Mouse (Mus musculus) MEL (cell line): ENCODE results near the gene Rnf227. TPM values are rescaled to one million over a fixed set of nuclear protein-coding genes. Genes with fewer than 3 reads are reported as not detected.

ENCODE experiments used
- DNase-seq: peaks from one replicate; pipeline ENCODE4 v3.0.0; 2011; ENCODE audit warnings: low read depth, low spot score
- H3K27ac ChIP-seq: 2 replicates; pipeline ENCODE4 v1.5.1; 2012; ENCODE audit warnings: low read depth, mild to moderate bottlenecking, control low read depth, low read length, moderate library complexity; ENCODE audit not compliant: control insufficient read depth
- H3K27me3 ChIP-seq, 2 experiments: fragments of 150-350 bp in 1 of 2; sonication (generic) in 1 of 2; 2 replicates each; pipeline ENCODE4 v1.6.1; 2012; ENCODE audit warnings: low read length in 2 of 2, mild to moderate bottlenecking in 2 of 2, improper control_type of control experiment in 1 of 2, moderate library complexity in 1 of 2; ENCODE audit not compliant: insufficient read depth in 2 of 2, control insufficient read depth in 1 of 2
- H3K36me3 ChIP-seq, 2 experiments: 2 replicates each; pipeline ENCODE4 v1.6.1; 2012 to 2014; ENCODE audit warnings: low read length in 2 of 2, improper control_type of control experiment in 1 of 2, inconsistent platforms in 1 of 2, mild to moderate bottlenecking in 1 of 2; ENCODE audit not compliant: insufficient read depth in 2 of 2, control insufficient read depth in 1 of 2
- H3K4me1 ChIP-seq, 2 experiments: fragments of 150-350 bp in 1 of 2; sonication (generic) in 1 of 2; 2 replicates each; pipeline ENCODE4 v1.6.1; 2012; ENCODE audit warnings: low read length in 2 of 2, improper control_type of control experiment in 1 of 2, mild to moderate bottlenecking in 1 of 2; ENCODE audit not compliant: insufficient read depth in 2 of 2, control insufficient read depth in 1 of 2
- H3K4me3 ChIP-seq, 2 experiments: fragments of 150-350 bp in 1 of 2; sonication (generic) in 1 of 2; 2 replicates each; pipeline ENCODE4 v1.5.1; 2012; ENCODE audit warnings: low read depth in 2 of 2, low read length in 2 of 2, mild to moderate bottlenecking in 2 of 2, moderate library complexity in 2 of 2, control low read depth in 1 of 2, improper control_type of control experiment in 1 of 2; ENCODE audit not compliant: control insufficient read depth in 1 of 2, insufficient read depth in 1 of 2
- H3K79me2 ChIP-seq: 2 replicates; pipeline ENCODE4 v1.6.1; 2012; ENCODE audit warnings: mild to moderate bottlenecking, low read length, moderate library complexity; ENCODE audit not compliant: control insufficient read depth, poor library complexity, insufficient read depth
- H3K9ac ChIP-seq: 2 replicates; pipeline ENCODE4 v1.6.1; 2012; ENCODE audit warnings: low read depth, mild to moderate bottlenecking, control low read depth, low read length, moderate library complexity; ENCODE audit not compliant: control insufficient read depth, poor library complexity, severe bottlenecking
- H3K9me3 ChIP-seq: fragments of 150-350 bp; sonication (generic); replicated peaks from 2 replicates; pipeline ENCODE4 v1.6.1; 2012; ENCODE audit warnings: mild to moderate bottlenecking, low read length, improper control_type of control experiment, moderate library complexity; ENCODE audit not compliant: insufficient read depth
- BHLHE40 ChIP-seq: IDR thresholded peaks from 2 replicates; pipeline ENCODE4 v1.6.1; 2012; ENCODE audit warnings: low read depth, mild to moderate bottlenecking, inconsistent platforms, low read length, improper control_type of control experiment, borderline replicate concordance
- ELF1 ChIP-seq: IDR thresholded peaks from 2 replicates; pipeline ENCODE4 v1.6.1; 2014; ENCODE audit warnings: low read depth, mild to moderate bottlenecking, inconsistent platforms, low read length, improper control_type of control experiment, moderate library complexity
- ETS1 ChIP-seq: IDR thresholded peaks from 2 replicates; pipeline ENCODE4 v1.6.1; 2012; ENCODE audit warnings: low read depth, mild to moderate bottlenecking, inconsistent platforms, low read length, improper control_type of control experiment, moderate library complexity
- GATA1 ChIP-seq: IDR thresholded peaks from 2 replicates; pipeline ENCODE4 v1.6.1; 2011; ENCODE audit warnings: low read depth, low read length, improper control_type of control experiment
- KAT2A ChIP-seq: conservative IDR thresholded peaks from 2 replicates; pipeline ENCODE4 v1.6.1; 2012; ENCODE audit warnings: low read depth, low read length, improper control_type of control experiment, inconsistent platforms
- MAFK ChIP-seq: IDR thresholded peaks from 2 replicates; pipeline ENCODE4 v1.6.1; 2011; ENCODE audit warnings: low read depth, mild to moderate bottlenecking, low read length, improper control_type of control experiment, borderline replicate concordance
- MAX ChIP-seq: IDR thresholded peaks from 2 replicates; pipeline ENCODE4 v1.6.1; 2011; ENCODE audit warnings: low read length, improper control_type of control experiment
- MAZ ChIP-seq: IDR thresholded peaks from 2 replicates; pipeline ENCODE4 v1.6.1; 2012; ENCODE audit warnings: low read depth, mild to moderate bottlenecking, inconsistent platforms, low read length, improper control_type of control experiment
- MXI1 ChIP-seq: IDR thresholded peaks from 2 replicates; pipeline ENCODE4 v1.6.1; 2011; ENCODE audit warnings: mild to moderate bottlenecking, low read depth, low read length, improper control_type of control experiment
- MYB ChIP-seq: IDR thresholded peaks from 2 replicates; pipeline ENCODE4 v1.6.1; 2011; ENCODE audit warnings: mild to moderate bottlenecking, low read depth, low read length, improper control_type of control experiment
- NELFE ChIP-seq: IDR thresholded peaks from 2 replicates; pipeline ENCODE4 v1.6.1; 2011; ENCODE audit warnings: low read depth, low read length, improper control_type of control experiment
- POLR2AphosphoS5 ChIP-seq: IDR thresholded peaks from 2 replicates; pipeline ENCODE4 v1.6.1; 2012; ENCODE audit warnings: low read depth, borderline replicate concordance, mild to moderate bottlenecking, inconsistent platforms, low read length, moderate library complexity, mixed read lengths
- RAD21 ChIP-seq: IDR thresholded peaks from 2 replicates; pipeline ENCODE4 v1.6.1; 2011; ENCODE audit warnings: mild to moderate bottlenecking, low read depth, low read length, improper control_type of control experiment
- SMC3 ChIP-seq: IDR thresholded peaks from 2 replicates; pipeline ENCODE4 v1.6.1; 2011; ENCODE audit warnings: low read depth, low read length, improper control_type of control experiment
- TAL1 ChIP-seq: IDR thresholded peaks from 2 replicates; pipeline ENCODE4 v1.6.1; 2012; ENCODE audit warnings: mild to moderate bottlenecking, inconsistent platforms, low read length, moderate library complexity, mixed read lengths
- TBP ChIP-seq: IDR thresholded peaks from 2 replicates; pipeline ENCODE4 v1.8.0; 2011; ENCODE audit warnings: low read depth, low read length, improper control_type of control experiment
- USF2 ChIP-seq, 2 experiments: IDR thresholded peaks; 2 replicates each; pipeline ENCODE4 v1.6.1; 2011 to 2012; ENCODE audit warnings: improper control_type of control experiment in 2 of 2, low read length in 2 of 2, borderline replicate concordance in 1 of 2, inconsistent platforms in 1 of 2, low read depth in 1 of 2, mild to moderate bottlenecking in 1 of 2; ENCODE audit not compliant: insufficient read depth in 1 of 2
- ZC3H11A ChIP-seq: IDR thresholded peaks from 2 replicates; pipeline ENCODE4 v1.6.1; 2012; ENCODE audit warnings: low read depth, mild to moderate bottlenecking, inconsistent platforms, low read length, improper control_type of control experiment
- ZMIZ1 ChIP-seq: IDR thresholded peaks from 2 replicates; pipeline ENCODE4 v1.6.1; 2012; ENCODE audit warnings: low read depth, mild to moderate bottlenecking, inconsistent platforms, low read length, improper control_type of control experiment, moderate library complexity
- polyA plus RNA-seq, 2 experiments: library from polyadenylated mRNA; stranded (reverse) in 1 of 2; unstranded in 1 of 2; fragments of >175 nt in 1 of 2; fragments of >200 nt in 1 of 2; gene quantifications; 2 replicates each; pipeline versions ENCODE4 v1.2.1 to v1.2.4; 2012; ENCODE audit warnings: low replicate concordance in 2 of 2, low read depth in 1 of 2; ENCODE audit not compliant: insufficient read length in 2 of 2, insufficient read depth in 1 of 2, missing spikeins in 1 of 2
- total RNA-seq: library from RNA; depleted of rRNA; stranded (reverse); fragments of 300-350 nt; gene quantifications from 2 replicates; pipeline ENCODE4 v1.2.3, GENCODE M21; 2012

Gene Rnf227
- total and polyA plus RNA-seq, 3 experiments = 11.5 to 12.4 TPM; not detected in 1

DNA sequence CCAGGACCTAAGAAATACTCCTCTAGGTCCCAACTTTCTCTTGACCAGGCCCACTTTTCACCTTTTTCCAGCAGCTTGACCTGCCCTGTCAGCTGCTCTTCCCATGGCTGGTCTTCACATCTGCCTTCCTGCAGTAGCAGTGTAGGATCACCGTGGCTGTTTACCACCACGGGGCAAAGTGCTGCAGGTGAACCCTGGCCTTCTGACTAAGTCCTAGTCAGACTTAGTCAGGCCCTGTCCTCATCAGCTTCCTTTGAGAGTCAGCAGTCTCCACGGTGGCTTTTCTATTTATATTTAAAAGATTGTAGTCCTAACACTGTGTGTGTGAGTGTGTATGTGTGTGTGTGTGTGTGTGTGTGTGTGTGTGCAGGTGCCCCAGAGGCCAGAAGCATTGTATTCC lies 37.5 kb downstream of the Rnf227 start:
- Histone ChIP-seq H3K27me3 (no peaks in the 10 kb centered on the region), H3K4me3 (no peak overlapping the region), H3K4me1 (peaks cover 0 to 9% of the 10 kb centered on the region in 2 experiments; a peak in 1 of 4 replicates), H3K79me2 (peaks cover 1% of the 10 kb centered on the region; the same call in 1 of the 2 replicates), H3K9me3 (no peaks in the 10 kb centered on the region), H3K36me3 (peaks cover 0 to 7% of the 10 kb centered on the region in 2 experiments; a peak in 2 of 4 replicates), H3K27ac (no peak overlapping the region), H3K9ac (no peak overlapping the region)
- no peak for DNase-seq
- TF ChIP-seq ELF1 = no peak
- no peak for TF ChIP-seq MXI1
- no peak for TF ChIP-seq RAD21

DNA sequence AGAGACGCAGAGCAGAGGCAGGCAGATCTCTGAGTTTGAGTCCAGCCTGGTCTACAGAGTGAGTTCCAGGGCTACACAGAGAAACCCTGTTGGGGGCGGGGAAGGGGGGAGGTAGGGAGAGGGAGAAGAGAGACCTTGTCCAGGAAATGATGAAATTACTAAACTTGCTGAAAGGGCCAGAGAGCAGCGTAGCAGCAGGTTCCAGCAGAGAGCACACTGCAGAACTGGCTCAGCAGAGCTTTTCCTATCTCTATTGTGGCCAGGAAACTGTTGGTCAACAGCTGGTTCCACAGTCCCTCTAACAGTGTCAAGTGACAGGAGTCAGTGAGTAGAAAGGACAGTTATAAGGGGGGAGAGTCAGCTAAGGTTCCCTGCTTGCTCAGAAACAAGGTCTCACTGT lies 39.3 kb downstream of the Rnf227 start:
- H3K4me1 ChIP-seq = 0 out of 4 replicates have a peak, but pooled peaks cover 0 to 1% of the 10 kb centered on the region in 2 experiments
- no peak overlapping the region for H3K9ac ChIP-seq
- no peak overlapping the region for H3K4me3 ChIP-seq
- no peaks in the 10 kb centered on the region; a peak in 1 of 4 replicates for H3K36me3 ChIP-seq
- TF ChIP-seq RAD21 (no peak), MYB (no peak), SMC3 (no peak), KAT2A (no peak), ZC3H11A (no peak), POLR2AphosphoS5 (no peak), BHLHE40 (no peak), NELFE (no peak), MAFK (no peak), TBP (no peak), ELF1 (no peak), MAZ (no peak), GATA1 (no peak), USF2 (IDR thresholded peaks at IDR 0.05; ENCODE audit: borderline replicate concordance in 1 of 2, insufficient read depth in 1 of 2, low read depth in 1 of 2, low read length in 2 of 2) (no peak), MAX (no peak), TAL1 (no peak), ZMIZ1 (no peak), ETS1 (no peak)
- H3K27ac ChIP-seq = no peak overlapping the region
- H3K27me3 ChIP-seq = no peaks in the 10 kb centered on the region
- peaks cover under 1% of the 10 kb centered on the region; the same call in 1 of the 2 replicates for H3K79me2 ChIP-seq
- DNase-seq = no peak
- no peaks in the 10 kb centered on the region for H3K9me3 ChIP-seq
